Mouse (Mus musculus) midbrain, embryonic 15.5 days (tissue): ENCODE data around the gene Slc22a3. TPM values are rescaled to one million over a fixed set of nuclear protein-coding genes. Genes with fewer than 3 reads are reported as not detected.

ENCODE experiments used
- ATAC-seq: fragments of 200-750 bp; cut with Nextera tagmentation; replicated peaks from 2 replicates; pipeline ENCODE4 v1.8.0; 2017; ENCODE audit warnings: moderate TSS enrichment
- H3K27ac ChIP-seq: fragments of 300-500 bp; sonication (generic); 2 replicates; pipeline ENCODE4 v1.5.1; 2015; ENCODE audit warnings: mild to moderate bottlenecking, inconsistent platforms
- H3K27me3 ChIP-seq: fragments of 300-500 bp; sonication (generic); replicated peaks from 2 replicates; pipeline ENCODE4 v1.6.1; 2015; ENCODE audit warnings: inconsistent platforms
- H3K36me3 ChIP-seq: fragments of 300-500 bp; sonication (generic); replicated peaks from 2 replicates; pipeline ENCODE4 v1.6.1; 2015; ENCODE audit warnings: inconsistent platforms
- H3K4me1 ChIP-seq: fragments of 300-500 bp; sonication (generic); 2 replicates; pipeline ENCODE4 v1.6.1; 2015; ENCODE audit warnings: inconsistent platforms
- H3K4me2 ChIP-seq: fragments of 300-500 bp; sonication (generic); 2 replicates; pipeline ENCODE4 v1.6.1; 2015; ENCODE audit warnings: inconsistent platforms, mild to moderate bottlenecking, moderate library complexity
- H3K4me3 ChIP-seq: fragments of 300-500 bp; sonication (generic); 2 replicates; pipeline ENCODE4 v1.5.1; 2015; ENCODE audit warnings: mild to moderate bottlenecking, inconsistent platforms
- H3K9ac ChIP-seq: fragments of 300-500 bp; sonication (generic); 2 replicates; pipeline ENCODE4 v1.6.1; 2015; ENCODE audit warnings: mild to moderate bottlenecking, inconsistent platforms
- H3K9me3 ChIP-seq: fragments of 300-500 bp; sonication (generic); 2 replicates; pipeline ENCODE4 v1.6.1; 2016; ENCODE audit warnings: inconsistent platforms
- WGBS: fragments of 180-500 bp; shearing (Covaris S2); methylation state at CpG from one replicate; pipeline ENCODE4 v1.1.7; 2015; ENCODE audit warnings: mixed read lengths; 5-methylcytosine and 5-hydroxymethylcytosine counted together
- polyA plus RNA-seq: library from polyadenylated mRNA; unstranded; fragments of >200 nt; fragmentation: Nextera tagmentation; extraction: Ambion mirVana; gene quantifications from 2 replicates; pipeline ENCODE4 v1.2.1, GENCODE M21; 2015

Gene Slc22a3
- polyA plus RNA-seq, 1 experiment from 2014 or later, result 1.2 TPM

DNA sequence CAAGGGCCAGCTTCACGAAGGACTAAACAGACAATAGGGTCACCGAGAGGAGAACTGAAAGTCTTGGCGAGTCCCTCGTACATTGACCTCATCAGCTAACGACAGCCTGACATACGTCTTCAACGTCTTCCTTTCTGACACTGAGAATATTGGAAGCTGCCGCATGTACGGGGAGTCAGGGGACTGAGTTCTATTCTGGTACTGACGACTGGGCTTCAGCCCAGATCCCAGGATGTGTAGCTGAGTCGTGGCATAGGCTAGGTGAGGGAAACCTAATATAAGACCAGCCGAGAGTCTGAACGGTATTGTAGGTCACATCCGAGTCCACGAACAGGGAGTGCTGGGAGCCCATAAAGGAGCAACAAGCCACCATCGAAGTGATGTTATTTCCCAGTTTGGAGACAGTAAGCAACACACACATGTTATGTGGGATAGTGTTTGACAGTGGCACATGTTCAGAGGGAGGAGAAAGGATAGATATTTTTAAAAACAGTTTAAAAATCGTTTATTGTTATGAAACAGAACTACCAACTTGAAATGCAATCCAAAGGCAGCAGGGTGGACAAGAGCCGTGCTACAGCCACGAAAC is 87.9 kb downstream of the Slc22a3 start:
- no peaks in the 10 kb centered on the region for H3K9me3 ChIP-seq
- no peak overlapping the region for H3K27ac ChIP-seq
- no peaks in the 10 kb centered on the region for H3K36me3 ChIP-seq
- ATAC-seq, result no peak
- H3K27me3 ChIP-seq, result no peaks in the 10 kb centered on the region
- no peaks in the 10 kb centered on the region for H3K4me1 ChIP-seq
- H3K4me2 ChIP-seq, result no peak overlapping the region
- H3K9ac ChIP-seq, result no peak overlapping the region
- H3K4me3 ChIP-seq, result no peak overlapping the region
- WGBS, result 73% methylated on average over 19 of the region's 19 CpGs

DNA sequence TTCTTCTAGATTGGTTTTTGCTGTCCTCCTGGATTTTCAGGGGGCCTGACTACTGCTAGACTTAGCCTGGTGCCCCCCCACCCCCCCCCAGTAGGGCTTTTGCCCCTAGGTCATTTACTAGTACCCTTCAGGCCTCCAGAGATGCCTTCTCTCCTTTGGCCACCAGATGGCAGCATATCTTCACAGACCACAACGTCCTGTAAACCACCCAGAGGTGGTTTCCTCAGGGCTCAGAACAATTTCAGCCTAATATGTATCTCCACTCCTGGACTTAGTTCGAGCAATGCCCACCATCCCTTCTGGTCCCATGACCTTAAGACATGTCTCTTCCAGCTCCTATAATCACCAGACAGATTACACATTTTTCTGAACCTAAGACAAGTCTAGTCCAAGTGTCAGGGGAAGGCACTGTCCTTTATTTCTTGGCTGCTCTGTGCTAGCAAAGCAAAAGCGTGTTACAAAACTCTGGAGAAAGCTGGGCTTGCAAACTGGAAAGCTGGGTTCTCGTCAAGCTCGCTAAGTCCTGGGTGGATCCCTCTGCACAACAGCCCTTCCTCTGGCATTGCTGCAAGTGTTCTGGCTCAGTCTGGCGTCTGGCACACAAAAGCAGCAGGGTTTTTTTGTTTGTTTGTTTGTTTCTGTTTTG is 91.1 kb downstream of the Slc22a3 start:
- H3K36me3 ChIP-seq, result no peaks in the 10 kb centered on the region
- no peak overlapping the region for H3K4me2 ChIP-seq
- H3K27ac ChIP-seq, result no peak overlapping the region
- H3K9ac ChIP-seq, result no peak overlapping the region
- H3K9me3 ChIP-seq, result no peaks in the 10 kb centered on the region
- no peak overlapping the region for H3K4me3 ChIP-seq
- no peaks in the 10 kb centered on the region for H3K4me1 ChIP-seq
- peak; percentile 60 for ATAC-seq
- H3K27me3 ChIP-seq, result no peaks in the 10 kb centered on the region
- WGBS, result 50% methylated on average over 6 of the region's 6 CpGs

- H3K27me3 ChIP-seq, result no peaks in the 10 kb centered on the region
- H3K9ac ChIP-seq, result no peak overlapping the region
- no peak overlapping the region for H3K27ac ChIP-seq
- H3K4me2 ChIP-seq, result no peak overlapping the region
- no peak overlapping the region for H3K4me3 ChIP-seq
- no peak for ATAC-seq
- no peaks in the 10 kb centered on the region for H3K4me1 ChIP-seq
- H3K9me3 ChIP-seq, result no peaks in the 10 kb centered on the region
- 81% methylated on average over 5 of the region's 5 CpGs for WGBS
- H3K36me3 ChIP-seq, result no peaks in the 10 kb centered on the region
Measured at GRCm38 (mm10) chr17:12415741-12416140, 91.8 kb downstream of the Slc22a3 start.

DNA sequence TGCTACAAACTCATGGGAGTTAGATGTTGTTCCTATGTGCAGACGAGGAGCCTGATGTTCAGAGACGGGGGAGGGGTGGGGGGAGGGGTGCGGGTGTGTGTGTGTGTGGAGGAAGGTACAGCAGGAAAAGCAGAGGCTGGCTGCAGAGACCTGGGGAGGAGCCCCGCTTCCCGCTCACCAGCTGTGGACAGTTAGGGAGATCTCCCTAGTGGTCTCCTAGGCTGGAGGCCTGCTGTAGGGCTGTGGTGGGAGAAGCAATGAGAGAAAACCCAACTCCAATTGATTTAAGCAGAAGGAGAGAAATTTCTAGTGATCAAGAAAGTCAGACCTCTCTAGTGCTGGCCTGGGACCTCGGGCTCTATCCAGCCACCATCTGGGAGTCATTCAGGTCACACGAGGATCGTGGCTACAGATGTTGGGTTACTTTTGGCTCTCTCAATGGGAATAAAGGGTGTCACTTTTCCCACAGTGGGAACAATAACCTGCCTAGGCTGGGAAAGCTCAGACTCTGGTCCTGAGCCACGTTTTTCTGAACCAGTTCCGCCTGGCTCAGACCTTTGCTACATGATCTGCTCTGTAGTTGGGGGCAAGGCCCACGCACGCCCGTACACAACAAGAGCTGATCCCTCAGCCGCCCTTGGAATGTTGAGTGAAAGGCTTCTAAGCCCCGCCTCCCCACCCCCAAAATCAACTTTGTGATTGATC is 92.3 kb downstream of the Slc22a3 start:
- Histone ChIP-seq H3K9me3 (no peaks in the 10 kb centered on the region), H3K4me2 (no peak overlapping the region), H3K4me3 (no peak overlapping the region), H3K4me1 (no peaks in the 10 kb centered on the region), H3K36me3 (no peaks in the 10 kb centered on the region), H3K9ac (no peak overlapping the region), H3K27me3 (no peaks in the 10 kb centered on the region), H3K27ac (no peak overlapping the region)
- ATAC-seq, result no peak
- WGBS, result 56% methylated on average over 15 of the region's 15 CpGs

GRCm38 (mm10) chr17:12412891-12413237 is 94.6 kb downstream of the Slc22a3 start:
- H3K4me2 ChIP-seq, result no peak overlapping the region
- H3K27me3 ChIP-seq, result no peaks in the 10 kb centered on the region
- ATAC-seq, result no peak
- no peak overlapping the region for H3K9ac ChIP-seq
- H3K36me3 ChIP-seq, result no peaks in the 10 kb centered on the region
- no peaks in the 10 kb centered on the region for H3K4me1 ChIP-seq
- no peak overlapping the region for H3K27ac ChIP-seq
- no peak overlapping the region for H3K4me3 ChIP-seq
- no peaks in the 10 kb centered on the region for H3K9me3 ChIP-seq
- 80% methylated on average over 3 of the region's 3 CpGs for WGBS

DNA sequence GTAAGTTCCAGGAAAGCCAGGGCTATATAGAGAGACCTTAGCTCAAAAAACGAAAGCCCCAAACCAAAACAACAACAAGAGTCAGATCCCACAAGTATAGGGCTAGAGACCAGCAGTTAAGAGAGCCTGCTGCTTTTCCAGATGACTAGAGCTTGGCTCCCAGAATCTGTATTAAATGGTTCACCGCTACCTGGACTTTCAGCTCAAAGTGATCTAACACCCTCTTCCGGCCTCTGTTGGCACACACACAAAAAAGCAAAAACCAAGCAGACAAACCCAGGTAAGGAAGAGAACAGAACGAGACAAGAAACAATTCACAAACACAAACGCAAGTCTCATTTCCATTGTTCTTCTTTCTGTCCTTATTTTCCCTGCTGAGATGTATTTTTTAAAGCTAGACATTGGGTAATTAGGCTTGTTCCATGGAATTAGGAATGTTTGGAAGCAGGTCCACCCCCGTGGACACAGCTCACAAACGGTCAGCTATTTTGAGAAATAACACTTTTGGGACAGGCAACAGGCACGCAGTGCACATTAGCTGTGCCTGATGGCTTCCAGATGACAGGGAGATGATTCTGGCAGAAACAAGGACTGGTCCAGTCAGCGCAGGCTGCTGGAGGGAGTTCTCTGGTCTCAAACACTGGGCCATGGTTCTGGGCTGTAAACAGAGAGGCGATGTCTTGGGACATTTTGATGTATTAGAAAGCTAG is 95.2 kb downstream of the Slc22a3 start:
- Histone ChIP-seq H3K4me3 (no peak overlapping the region), H3K27ac (no peak overlapping the region), H3K9ac (no peak overlapping the region), H3K4me1 (no peaks in the 10 kb centered on the region), H3K36me3 (no peaks in the 10 kb centered on the region), H3K4me2 (no peak overlapping the region), H3K27me3 (no peaks in the 10 kb centered on the region), H3K9me3 (no peaks in the 10 kb centered on the region)
- WGBS, result 78% methylated on average over 10 of the region's 10 CpGs
- ATAC-seq, result no peak

DNA sequence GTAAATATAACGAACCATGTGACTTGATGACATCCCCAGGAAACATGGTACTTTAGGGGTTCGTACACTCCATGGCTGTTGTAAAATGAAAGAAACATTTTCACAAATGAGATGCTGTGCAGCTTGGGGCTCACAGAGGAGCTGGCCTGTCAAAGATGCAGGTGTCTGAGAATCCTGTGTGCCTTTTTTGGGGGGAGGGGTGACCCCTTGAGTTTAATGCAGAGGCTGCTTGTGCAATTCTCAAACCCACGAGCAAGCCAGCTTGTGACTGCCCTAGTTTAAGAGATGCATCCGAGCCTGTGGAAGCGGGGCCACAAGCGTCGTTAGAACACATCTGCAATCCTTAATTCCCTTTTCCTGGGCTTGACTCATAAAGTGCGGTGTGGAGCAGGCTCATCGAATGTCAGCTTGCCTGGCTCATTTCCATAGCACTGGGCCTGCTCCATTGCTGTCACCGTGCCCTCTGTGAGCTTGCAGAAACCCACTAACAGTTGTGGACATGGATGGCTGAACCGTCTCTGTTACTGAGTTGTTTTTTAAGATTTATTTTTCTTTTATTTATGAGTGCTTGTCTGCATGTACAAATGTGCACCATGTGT is 98.1 kb downstream of the Slc22a3 start:
- no peak overlapping the region for H3K4me3 ChIP-seq
- no peak overlapping the region for H3K9ac ChIP-seq
- no peaks in the 10 kb centered on the region for H3K27me3 ChIP-seq
- ATAC-seq, result no peak
- 79% methylated on average over 11 of the region's 11 CpGs for WGBS
- H3K4me2 ChIP-seq, result no peak overlapping the region
- no peak overlapping the region for H3K27ac ChIP-seq
- H3K36me3 ChIP-seq, result no peaks in the 10 kb centered on the region
- no peaks in the 10 kb centered on the region for H3K4me1 ChIP-seq
- H3K9me3 ChIP-seq, result no peaks in the 10 kb centered on the region

- H3K9me3 ChIP-seq, result no peaks in the 10 kb centered on the region
- no peaks in the 10 kb centered on the region for H3K36me3 ChIP-seq
- H3K27me3 ChIP-seq, result no peaks in the 10 kb centered on the region
- no peak overlapping the region for H3K27ac ChIP-seq
- H3K4me3 ChIP-seq, result no peak overlapping the region
- H3K4me2 ChIP-seq, result no peak overlapping the region
- ATAC-seq, result no peak
- no peak overlapping the region for H3K9ac ChIP-seq
- WGBS, result 66% methylated on average over 7 of the region's 7 CpGs
- no peaks in the 10 kb centered on the region for H3K4me1 ChIP-seq
Measured at GRCm38 (mm10) chr17:12403420-12403819, 104.1 kb downstream of the Slc22a3 start.

DNA sequence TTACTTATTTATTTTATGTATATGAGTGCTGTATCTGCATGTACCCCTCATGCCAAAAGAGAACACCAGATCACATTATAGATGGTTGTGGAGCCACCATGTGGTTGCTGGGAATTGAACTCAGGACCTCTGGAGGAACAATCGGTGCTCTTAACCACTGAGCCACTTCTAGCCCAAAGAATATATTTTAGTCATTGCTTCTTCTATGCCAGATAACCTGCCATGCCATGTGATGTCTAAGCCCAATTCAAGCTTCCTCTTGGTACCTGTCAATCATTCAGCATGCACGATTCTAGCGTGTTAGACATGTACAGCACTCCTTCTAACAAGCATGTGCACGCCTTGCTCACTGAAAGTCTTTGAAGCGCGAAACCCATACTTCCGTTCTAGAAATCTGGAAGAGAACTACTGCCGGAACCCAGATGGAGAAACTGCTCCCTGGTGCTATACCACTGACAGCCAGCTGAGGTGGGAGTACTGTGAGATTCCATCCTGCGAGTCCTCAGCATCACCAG is 111.3 kb downstream of the Slc22a3 start:
- H3K27ac ChIP-seq, result no peak overlapping the region
- H3K4me2 ChIP-seq, result no peak overlapping the region
- no peak for ATAC-seq
- 93% methylated on average over 9 of the region's 9 CpGs for WGBS
- no peak overlapping the region for H3K4me3 ChIP-seq
- H3K9ac ChIP-seq, result no peak overlapping the region
- no peaks in the 10 kb centered on the region for H3K4me1 ChIP-seq
- H3K27me3 ChIP-seq, result no peaks in the 10 kb centered on the region
- no peaks in the 10 kb centered on the region for H3K36me3 ChIP-seq
- H3K9me3 ChIP-seq, result no peaks in the 10 kb centered on the region

GRCm38 (mm10) chr17:12388239-12388638 is 119.3 kb downstream of the Slc22a3 start:
- no peak for ATAC-seq
- H3K27ac ChIP-seq, result no peak overlapping the region
- no peak overlapping the region for H3K9ac ChIP-seq
- 94% methylated on average over 7 of the region's 7 CpGs for WGBS
- no peak overlapping the region for H3K4me3 ChIP-seq
- no peak overlapping the region for H3K4me2 ChIP-seq
- H3K27me3 ChIP-seq, result no peaks in the 10 kb centered on the region
- no peaks in the 10 kb centered on the region for H3K4me1 ChIP-seq
- H3K36me3 ChIP-seq, result no peaks in the 10 kb centered on the region
- H3K9me3 ChIP-seq, result no peaks in the 10 kb centered on the region

DNA sequence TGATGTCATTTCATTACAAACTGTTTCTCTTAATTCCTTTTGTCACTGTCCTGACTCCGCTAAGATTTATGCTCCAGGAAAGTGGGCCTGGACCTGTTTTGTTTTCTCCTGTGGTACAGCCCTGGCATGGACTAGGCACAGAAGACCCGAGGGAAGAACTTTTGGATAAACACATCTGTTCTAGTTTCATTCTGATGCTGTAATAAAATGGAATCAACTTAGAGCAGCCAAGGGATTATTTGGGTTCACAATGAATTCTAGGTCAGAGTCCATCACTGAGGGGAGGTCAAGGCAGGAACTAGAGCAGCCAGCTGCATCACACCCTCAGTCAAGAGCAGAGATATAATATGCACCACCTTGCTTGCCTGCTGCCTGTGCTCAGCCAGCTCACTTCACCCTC is 119.7 kb downstream of the Slc22a3 start:
- ATAC-seq, result no peak
- H3K9me3 ChIP-seq, result no peaks in the 10 kb centered on the region
- H3K27ac ChIP-seq, result no peak overlapping the region
- H3K36me3 ChIP-seq, result no peaks in the 10 kb centered on the region
- no peak overlapping the region for H3K4me2 ChIP-seq
- H3K4me1 ChIP-seq, result 0 out of 2 replicates have a peak, but pooled peaks cover under 1% of the 10 kb centered on the region
- no peaks in the 10 kb centered on the region for H3K27me3 ChIP-seq
- WGBS, result 86% methylated on average over 2 of the region's 2 CpGs
- H3K4me3 ChIP-seq, result no peak overlapping the region
- H3K9ac ChIP-seq, result no peak overlapping the region
